Mouse (Mus musculus) limb, embryonic 14.5 days (tissue): ENCODE results near the gene Gpx4. TPM values are rescaled to one million over a fixed set of nuclear protein-coding genes. Genes with fewer than 3 reads are reported as not detected.
"Not testable (repeated sequence)": the region's sequence is repeated elsewhere in the genome, so short reads cannot be mapped to it uniquely, and the experiment has no call there.

Source experiments
- ATAC-seq: fragments of 200-750 bp; cut with Nextera tagmentation; 2 replicates; pipeline ENCODE4 v1.8.0; 2017; ENCODE audit warnings: low read depth, moderate number of reproducible peaks, moderate TSS enrichment; ENCODE audit not compliant: low FRiP score
- DNase-seq: peaks from one replicate; pipeline ENCODE4 v3.0.0-alpha.2; 2015; ENCODE audit warnings: low spot score
- H3K27ac ChIP-seq: fragments of 300-500 bp; sonication (generic); replicated peaks from 2 replicates; pipeline ENCODE4 v1.5.1; 2014; ENCODE audit warnings: low read depth, mild to moderate bottlenecking, low read length, moderate library complexity, mixed read lengths
- H3K27me3 ChIP-seq: fragments of 300-500 bp; sonication (generic); 2 replicates; pipeline ENCODE4 v1.6.1; 2014; ENCODE audit warnings: low read length, mixed read lengths; ENCODE audit not compliant: control insufficient read depth, insufficient read depth
- H3K36me3 ChIP-seq: fragments of 300-500 bp; sonication (generic); 2 replicates; pipeline ENCODE4 v1.6.1; 2014; ENCODE audit warnings: mild to moderate bottlenecking, low read length, moderate library complexity, mixed read lengths; ENCODE audit not compliant: control insufficient read depth, insufficient read depth
- H3K4me1 ChIP-seq: fragments of 300-500 bp; sonication (generic); 2 replicates; pipeline ENCODE4 v1.6.1; 2014; ENCODE audit warnings: antibody characterized with exemption, low read length, mixed read lengths; ENCODE audit not compliant: control insufficient read depth, insufficient read depth
- H3K4me2 ChIP-seq: fragments of 300-500 bp; sonication (generic); replicated peaks from 2 replicates; pipeline ENCODE4 v1.6.1; 2014; ENCODE audit warnings: low read depth, mild to moderate bottlenecking, low read length, moderate library complexity; ENCODE audit not compliant: severe bottlenecking
- H3K4me3 ChIP-seq: fragments of 300-500 bp; sonication (generic); replicated peaks from 2 replicates; pipeline ENCODE4 v1.5.1; 2014; ENCODE audit warnings: low read length
- H3K9ac ChIP-seq: fragments of 300-500 bp; sonication (generic); 2 replicates; pipeline ENCODE4 v1.6.1; 2014; ENCODE audit warnings: mild to moderate bottlenecking, low read depth, low read length, moderate library complexity; ENCODE audit not compliant: severe bottlenecking
- H3K9me3 ChIP-seq: fragments of 300-500 bp; sonication (generic); 2 replicates; pipeline ENCODE4 v1.6.1; 2016; ENCODE audit warnings: low read length; ENCODE audit not compliant: control insufficient read depth
- POLR2A ChIP-seq: fragments of 200-500 bp; IDR thresholded peaks from 2 replicates; pipeline ENCODE4 v1.8.0; 2012; ENCODE audit warnings: inconsistent platforms, mild to moderate bottlenecking, moderate library complexity, borderline replicate concordance; ENCODE audit not compliant: insufficient read depth, insufficient read length; ENCODE audit errors: extremely low read depth
- WGBS: fragments of 180-500 bp; shearing (Covaris S2); extraction: QIAGEN DNeasy Blood & Tissue Kit; methylation state at CpG from one replicate; pipeline ENCODE4 v1.1.7; 2014; 5-methylcytosine and 5-hydroxymethylcytosine counted together
- polyA plus RNA-seq, 2 experiments: library from polyadenylated mRNA; depleted of rRNA in 1 of 2; stranded (reverse) in 1 of 2; unstranded in 1 of 2; fragments of >200 nt; fragmentation: Nextera tagmentation in 1 of 2; extraction: Ambion mirVana in 1 of 2; gene quantifications; 2 replicates each; pipeline versions ENCODE4 v1.2.1 to v1.2.3; 2012 to 2014

The Gpx4 gene
- polyA plus RNA-seq, 2 experiments, result 379 to 493 TPM

GRCm38 (mm10) chr10:80053831-80054815, 7.2 kb downstream of the Gpx4 start:
- no peaks in the 10 kb centered on the region for H3K27me3 ChIP-seq
- peak overlapping the region; percentile 81 for H3K4me2 ChIP-seq
- H3K36me3 ChIP-seq, result peaks cover 39% of the 10 kb centered on the region
- DNase-seq (peak; percentile 52), ATAC-seq (peak; percentile 29)
- H3K4me3 ChIP-seq, result peak overlapping the region; percentile 91
- WGBS, result 1% methylated on average over 57 of the region's 77 CpGs
- H3K4me1 ChIP-seq, result peaks cover 13% of the 10 kb centered on the region
- H3K9ac ChIP-seq, result peak overlapping the region; percentile 88
- no peaks in the 10 kb centered on the region for H3K9me3 ChIP-seq
- H3K27ac ChIP-seq, result peak overlapping the region; percentile 95
- no peak for TF ChIP-seq POLR2A

DNA sequence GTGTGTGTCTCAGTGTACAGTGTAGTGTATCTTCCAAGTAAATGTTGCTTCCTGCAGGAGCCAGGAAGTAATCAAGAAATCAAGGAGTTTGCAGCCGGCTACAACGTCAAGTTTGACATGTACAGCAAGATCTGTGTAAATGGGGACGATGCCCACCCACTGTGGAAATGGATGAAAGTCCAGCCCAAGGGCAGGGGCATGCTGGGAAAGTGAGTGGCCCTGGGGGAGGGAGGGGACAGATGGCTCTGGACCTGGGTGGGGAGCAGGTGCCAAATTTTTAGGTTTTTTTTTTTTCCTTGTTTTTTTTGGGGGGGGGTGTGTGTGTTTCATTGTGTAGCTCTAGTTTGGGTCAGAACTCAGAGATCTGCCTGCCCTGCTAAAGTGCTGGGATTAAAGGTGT, 7.9 kb downstream of the Gpx4 start:
- H3K27me3 ChIP-seq, DNase-seq, H3K27ac ChIP-seq, H3K9me3 ChIP-seq, ATAC-seq: not testable (repeated sequence)
- H3K4me3 ChIP-seq, result peak overlapping the region; percentile 91
- peaks cover 13% of the 10 kb centered on the region for H3K4me1 ChIP-seq
- H3K9ac ChIP-seq, result peak overlapping the region; percentile 88
- 20% methylated on average over 2 of the region's 3 CpGs for WGBS
- H3K4me2 ChIP-seq, result peak overlapping the region; percentile 81
- peaks cover 47% of the 10 kb centered on the region for H3K36me3 ChIP-seq

DNA sequence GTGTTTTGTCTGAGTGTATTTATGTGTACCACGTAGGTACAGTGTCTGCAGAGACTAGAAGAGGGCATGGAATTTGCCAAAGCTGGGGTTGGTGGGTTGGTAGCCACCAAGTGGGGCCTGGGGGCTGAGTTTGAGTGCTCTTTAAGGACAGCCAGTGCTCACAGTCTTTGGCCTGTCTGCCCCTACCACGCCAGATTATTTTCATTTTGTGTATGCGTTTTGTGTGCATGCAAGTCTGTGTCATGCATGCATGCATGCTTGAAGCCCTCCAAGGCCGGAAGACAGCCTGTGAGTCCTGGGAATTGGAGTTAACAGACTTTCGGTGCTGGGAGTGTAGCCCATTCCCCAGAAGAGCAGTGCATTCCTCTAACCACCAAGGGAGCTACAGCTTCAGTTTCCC, 8.4 kb downstream of the Gpx4 start:
- H3K4me2 ChIP-seq, result peak overlapping the region; percentile 81
- H3K36me3 ChIP-seq, result peaks cover 51% of the 10 kb centered on the region
- ATAC-seq (no peak), DNase-seq (no peak)
- no peaks in the 10 kb centered on the region for H3K27me3 ChIP-seq
- no peaks in the 10 kb centered on the region for H3K9me3 ChIP-seq
- no peak for TF ChIP-seq POLR2A
- 0 out of 2 replicates have a peak overlapping the region, but pooled peaks have one; percentile 91 for H3K4me3 ChIP-seq
- H3K27ac ChIP-seq, result no peak overlapping the region
- peaks cover 13% of the 10 kb centered on the region for H3K4me1 ChIP-seq
- no peak overlapping the region for H3K9ac ChIP-seq
- 77% methylated on average over 5 of the region's 5 CpGs for WGBS

DNA sequence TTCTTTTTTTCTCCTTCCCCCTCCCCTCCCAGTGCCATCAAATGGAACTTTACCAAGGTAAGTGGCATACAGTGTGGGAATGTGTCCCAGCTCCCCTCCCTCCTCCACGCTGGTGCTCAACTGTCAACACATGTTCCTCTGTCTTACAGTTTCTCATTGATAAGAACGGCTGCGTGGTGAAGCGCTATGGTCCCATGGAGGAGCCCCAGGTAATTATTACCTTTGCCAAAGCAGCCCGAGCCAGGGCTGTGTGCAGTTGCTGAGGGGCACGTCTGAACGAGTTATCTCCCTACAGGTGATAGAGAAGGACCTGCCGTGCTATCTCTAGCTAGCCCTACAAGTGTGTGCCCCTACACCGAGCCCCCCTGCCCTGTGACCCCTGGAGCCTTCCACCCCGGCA, 8.9 kb downstream of the Gpx4 start:
- Histone ChIP-seq H3K27ac (no peak overlapping the region), H3K36me3 (peaks cover 56% of the 10 kb centered on the region), H3K9ac (no peak overlapping the region), H3K27me3 (no peaks in the 10 kb centered on the region), H3K9me3 (no peaks in the 10 kb centered on the region), H3K4me3 (no peak overlapping the region), H3K4me1 (peaks cover 13% of the 10 kb centered on the region), H3K4me2 (no peak overlapping the region)
- no peak for TF ChIP-seq POLR2A
- 82% methylated on average over 8 of the region's 10 CpGs for WGBS
- ATAC-seq, result no peak
- DNase-seq, result no peak

DNA sequence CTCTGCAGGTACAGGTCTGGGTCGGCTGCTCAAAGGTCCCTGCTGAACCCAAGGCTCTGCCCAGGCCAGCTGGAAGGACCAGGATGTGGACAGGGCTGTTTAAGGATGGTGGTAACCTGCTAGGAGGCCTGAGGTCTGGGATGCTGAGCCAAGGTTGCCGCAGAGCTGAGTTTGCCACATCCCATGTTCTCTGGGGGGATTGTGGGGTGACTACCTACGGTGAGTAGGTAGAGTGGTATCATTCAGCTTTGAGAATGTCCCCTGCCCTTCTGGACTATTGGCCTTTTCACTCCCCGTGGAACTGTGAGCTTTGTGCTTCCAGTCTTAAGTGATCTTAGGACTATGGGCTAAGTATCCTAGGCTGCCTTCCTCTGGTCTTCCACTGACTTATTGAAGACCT, 9.5 kb downstream of the Gpx4 start:
- H3K4me1 ChIP-seq, result peaks cover 13% of the 10 kb centered on the region
- no peaks in the 10 kb centered on the region for H3K27me3 ChIP-seq
- peaks cover 62% of the 10 kb centered on the region for H3K36me3 ChIP-seq
- H3K27ac ChIP-seq, result no peak overlapping the region
- no peak overlapping the region for H3K4me2 ChIP-seq
- TF ChIP-seq POLR2A, result no peak
- no peak for ATAC-seq
- DNase-seq, result no peak
- H3K9me3 ChIP-seq, result no peaks in the 10 kb centered on the region
- 88% methylated on average over 4 of the region's 4 CpGs for WGBS
- H3K9ac ChIP-seq, result no peak overlapping the region
- H3K4me3 ChIP-seq, result no peak overlapping the region
